Mouse (Mus musculus) erythroblast, embryonic 14.5 days (primary cell): Measurements from ENCODE around the gene Tmem181a.
"Not testable (repeated sequence)": the region's sequence is repeated elsewhere in the genome, so short reads cannot be mapped to it uniquely, and the experiment has no call there.

ENCODE experiments used
- GATA1 ChIP-seq: IDR thresholded peaks from 2 replicates; pipeline ENCODE4 v1.6.1; 2012; ENCODE audit warnings: low read length, inconsistent platforms, mixed read lengths
- TAL1 ChIP-seq: IDR thresholded peaks from 3 replicates; pipeline ENCODE4 v1.6.1; 2012; ENCODE audit warnings: low read length, inconsistent platforms, mixed read lengths

DNA sequence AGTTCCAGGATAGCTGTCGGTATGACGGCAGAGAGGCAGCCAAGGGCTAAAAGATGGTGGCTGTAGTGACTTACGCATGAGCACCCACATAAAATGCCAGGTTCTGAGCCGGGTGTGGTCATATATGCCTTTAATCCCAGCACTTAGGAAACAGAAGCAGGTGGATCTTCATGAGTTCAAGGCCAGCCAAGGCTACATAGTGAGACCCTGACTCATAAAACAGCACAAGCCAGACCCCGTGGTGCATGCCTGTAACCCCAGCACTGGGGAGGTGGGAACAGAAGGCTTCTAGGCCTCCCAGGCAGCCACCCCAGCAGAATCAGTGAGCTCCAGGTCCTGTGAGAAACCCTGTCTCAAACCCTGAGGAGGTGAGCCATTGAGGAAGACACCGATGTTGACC is 48.2 kb downstream of the Tmem181a start:
- TF ChIP-seq TAL1, GATA1: not testable (repeated sequence)
